Mouse (Mus musculus) neural tube, embryonic 12.5 days (tissue): ENCODE data around the gene Btg2. TPM values are rescaled to one million over a fixed set of nuclear protein-coding genes. Genes with fewer than 3 reads are reported as not detected.

Experiments used
- ATAC-seq: fragments of 200-750 bp; cut with Nextera tagmentation; 2 replicates; pipeline ENCODE4 v1.8.0; 2017; ENCODE audit warnings: low read depth, mild to moderate bottlenecking, moderate TSS enrichment, moderate library complexity; ENCODE audit not compliant: low FRiP score
- H3K27ac ChIP-seq: fragments of 300-500 bp; sonication (generic); 2 replicates; pipeline ENCODE4 v1.5.1; 2016
- H3K27me3 ChIP-seq: fragments of 300-500 bp; sonication (generic); replicated peaks from 2 replicates; pipeline ENCODE4 v1.6.1; 2016; ENCODE audit warnings: mild to moderate bottlenecking
- H3K36me3 ChIP-seq: fragments of 300-500 bp; sonication (generic); 2 replicates; pipeline ENCODE4 v1.6.1; 2016; ENCODE audit warnings: mild to moderate bottlenecking
- H3K4me1 ChIP-seq: fragments of 300-500 bp; sonication (generic); 2 replicates; pipeline ENCODE4 v1.6.1; 2016
- H3K4me2 ChIP-seq: fragments of 300-500 bp; sonication (generic); replicated peaks from 2 replicates; pipeline ENCODE4 v1.6.1; 2016; ENCODE audit warnings: mild to moderate bottlenecking
- H3K4me3 ChIP-seq: fragments of 300-500 bp; sonication (generic); 2 replicates; pipeline ENCODE4 v1.5.1; 2016
- H3K9ac ChIP-seq: fragments of 300-500 bp; sonication (generic); 2 replicates; pipeline ENCODE4 v1.6.1; 2016; ENCODE audit warnings: mild to moderate bottlenecking
- H3K9me3 ChIP-seq: fragments of 300-500 bp; sonication (generic); 2 replicates; pipeline ENCODE4 v1.6.1; 2016; ENCODE audit warnings: mild to moderate bottlenecking
- WGBS: fragments of 180-500 bp; shearing (Covaris S2); methylation state at CpG from one replicate; pipeline ENCODE4 v1.1.7; 2016; 5-methylcytosine and 5-hydroxymethylcytosine counted together
- polyA plus RNA-seq: library from polyadenylated mRNA; unstranded; fragments of >200 nt; fragmentation: Nextera tagmentation; extraction: Ambion mirVana; gene quantifications from 2 replicates; pipeline ENCODE4 v1.2.1, GENCODE M21; 2016

The Btg2 gene
- polyA plus RNA-seq, 1 experiment from 2014 or later, result 120 TPM

- Histone ChIP-seq H3K4me3 (no peak overlapping the region), H3K4me2 (no peak overlapping the region), H3K27me3 (no peaks in the 10 kb centered on the region), H3K4me1 (peaks cover 68% of the 10 kb centered on the region), H3K27ac (no peak overlapping the region), H3K9ac (no peak overlapping the region), H3K9me3 (no peaks in the 10 kb centered on the region), H3K36me3 (peaks cover 15% of the 10 kb centered on the region)
- WGBS, result 40% methylated on average over 3 of the region's 3 CpGs
- ATAC-seq, result no peak
Measured at GRCm38 (mm10) chr1:134074184-134074583, 4.7 kb downstream of the Btg2 start.

- ATAC-seq, result no peak
- Histone ChIP-seq H3K4me2 (0 out of 2 replicates have a peak overlapping the region, but pooled peaks have one; percentile 16), H3K36me3 (peaks cover 15% of the 10 kb centered on the region), H3K27ac (no peak overlapping the region), H3K4me3 (no peak overlapping the region), H3K27me3 (no peaks in the 10 kb centered on the region), H3K9me3 (no peaks in the 10 kb centered on the region), H3K4me1 (peaks cover 68% of the 10 kb centered on the region), H3K9ac (no peak overlapping the region)
- 70% methylated on average over 1 of the region's 1 CpGs for WGBS
Measured at GRCm38 (mm10) chr1:134073658-134074057, 5.3 kb downstream of the Btg2 start.

- Histone ChIP-seq H3K4me1 (peaks cover 65% of the 10 kb centered on the region), H3K27ac (peak overlapping the region; percentile 9; the same call in 1 of the 2 replicates), H3K9me3 (no peaks in the 10 kb centered on the region), H3K4me2 (peak overlapping the region; percentile 16; the same call in 1 of the 2 replicates), H3K36me3 (peaks cover 15% of the 10 kb centered on the region), H3K4me3 (no peak overlapping the region), H3K9ac (no peak overlapping the region), H3K27me3 (no peaks in the 10 kb centered on the region)
- no peak for ATAC-seq
- 75% methylated on average over 6 of the region's 6 CpGs for WGBS
Measured at GRCm38 (mm10) chr1:134073061-134073564, 5.8 kb downstream of the Btg2 start.

- Histone ChIP-seq H3K9ac (0 out of 2 replicates have a peak overlapping the region, but pooled peaks have one; percentile 21), H3K4me1 (peaks cover 66% of the 10 kb centered on the region), H3K4me3 (no peak overlapping the region), H3K4me2 (0 out of 2 replicates have a peak overlapping the region, but pooled peaks have one; percentile 7), H3K36me3 (peaks cover 12% of the 10 kb centered on the region), H3K27ac (peak overlapping the region; percentile 62), H3K27me3 (no peaks in the 10 kb centered on the region), H3K9me3 (no peaks in the 10 kb centered on the region)
- WGBS, result 19% methylated on average over 10 of the region's 10 CpGs
- 0 out of 2 replicates have a peak, but pooled peaks have one; percentile 14 for ATAC-seq
Measured at GRCm38 (mm10) chr1:134071411-134072018, 7.4 kb downstream of the Btg2 start.

GRCm38 (mm10) chr1:134070099-134070669 is 8.7 kb downstream of the Btg2 start:
- Histone ChIP-seq H3K4me3 (no peak overlapping the region), H3K9ac (no peak overlapping the region), H3K27me3 (no peaks in the 10 kb centered on the region), H3K27ac (0 out of 2 replicates have a peak overlapping the region, but pooled peaks have one; percentile 8), H3K4me2 (no peak overlapping the region), H3K4me1 (peaks cover 68% of the 10 kb centered on the region), H3K9me3 (no peaks in the 10 kb centered on the region), H3K36me3 (no peaks in the 10 kb centered on the region; the same call in 1 of the 2 replicates)
- no peak for ATAC-seq
- 40% methylated on average over 8 of the region's 8 CpGs for WGBS

GRCm38 (mm10) chr1:134067143-134067619 is 11.7 kb downstream of the Btg2 start:
- WGBS, result 13% methylated on average over 8 of the region's 8 CpGs
- Histone ChIP-seq H3K9ac (0 out of 2 replicates have a peak overlapping the region, but pooled peaks have one; percentile 17), H3K4me3 (no peak overlapping the region), H3K4me2 (no peak overlapping the region), H3K9me3 (no peaks in the 10 kb centered on the region), H3K36me3 (no peaks in the 10 kb centered on the region), H3K27ac (no peak overlapping the region), H3K27me3 (no peaks in the 10 kb centered on the region), H3K4me1 (peaks cover 76% of the 10 kb centered on the region)
- ATAC-seq, result no peak; the same call in 1 of the 2 replicates

- WGBS, result 56% methylated on average over 3 of the region's 3 CpGs
Measured at GRCm38 (mm10) chr1:134066554-134066953, 12.4 kb downstream of the Btg2 start.

GRCm38 (mm10) chr1:134065241-134065809 is 13.6 kb downstream of the Btg2 start:
- H3K27me3 ChIP-seq, result no peaks in the 10 kb centered on the region
- peak overlapping the region; percentile 60; the same call in 1 of the 2 replicates for H3K27ac ChIP-seq
- H3K4me1 ChIP-seq, result peaks cover 76% of the 10 kb centered on the region
- H3K4me2 ChIP-seq, result no peak overlapping the region
- no peak overlapping the region for H3K4me3 ChIP-seq
- whole genome bisulfite sequencing, result 68% methylated on average over 4 of the region's 4 CpGs
- no peaks in the 10 kb centered on the region for H3K9me3 ChIP-seq
- no peak overlapping the region for H3K9ac ChIP-seq
- ATAC-seq, result no peak
- no peaks in the 10 kb centered on the region for H3K36me3 ChIP-seq

More at GRCm38 (mm10) chr1:134066554-134066953, 12.4 kb downstream of the Btg2 start:
- H3K4me1 ChIP-seq, result peaks cover 76% of the 10 kb centered on the region
- H3K4me2 ChIP-seq, result no peak overlapping the region
- H3K27me3 ChIP-seq, result no peaks in the 10 kb centered on the region
- ATAC-seq, result no peak
- H3K36me3 ChIP-seq, result no peaks in the 10 kb centered on the region
- no peaks in the 10 kb centered on the region for H3K9me3 ChIP-seq
- H3K4me3 ChIP-seq, result no peak overlapping the region
- no peak overlapping the region for H3K27ac ChIP-seq
- H3K9ac ChIP-seq, result no peak overlapping the region

- Histone ChIP-seq H3K36me3 (no peaks in the 10 kb centered on the region), H3K27ac (peak overlapping the region; percentile 95), H3K4me3 (no peak overlapping the region), H3K4me2 (peak overlapping the region; percentile 51), H3K4me1 (peaks cover 79% of the 10 kb centered on the region), H3K9ac (no peak overlapping the region), H3K27me3 (no peaks in the 10 kb centered on the region), H3K9me3 (no peaks in the 10 kb centered on the region)
- WGBS, result 81% methylated on average over 2 of the region's 2 CpGs
- no peak for ATAC-seq
Measured at GRCm38 (mm10) chr1:134064296-134064831, 14.6 kb downstream of the Btg2 start.

- Histone ChIP-seq H3K9ac (peak overlapping the region; percentile 42), H3K27ac (peak overlapping the region; percentile 95), H3K4me3 (no peak overlapping the region), H3K36me3 (no peaks in the 10 kb centered on the region), H3K4me1 (peaks cover 79% of the 10 kb centered on the region), H3K27me3 (no peaks in the 10 kb centered on the region), H3K4me2 (peak overlapping the region; percentile 51), H3K9me3 (no peaks in the 10 kb centered on the region)
- 5% methylated on average over 9 of the region's 9 CpGs for WGBS
- ATAC-seq, result no peak; the same call in 1 of the 2 replicates
Measured at GRCm38 (mm10) chr1:134063773-134064125, 15.2 kb downstream of the Btg2 start.

GRCm38 (mm10) chr1:134063086-134063772 is 15.7 kb downstream of the Btg2 start:
- Histone ChIP-seq H3K36me3 (no peaks in the 10 kb centered on the region), H3K4me2 (peak overlapping the region; percentile 51), H3K4me1 (peaks cover 80% of the 10 kb centered on the region), H3K9me3 (no peaks in the 10 kb centered on the region), H3K27ac (peak overlapping the region; percentile 95), H3K4me3 (no peak overlapping the region), H3K27me3 (no peaks in the 10 kb centered on the region), H3K9ac (peak overlapping the region; percentile 42)
- WGBS, result 1% methylated on average over 33 of the region's 33 CpGs
- ATAC-seq, result peak; percentile 82
